Mouse (Mus musculus) liver, adult 2 months (tissue): Measurements from ENCODE around the gene Ndufs8. TPM values are rescaled to one million over a fixed set of nuclear protein-coding genes. Genes with fewer than 3 reads are reported as not detected.

Experiments
- DNase-seq: peaks from one replicate; pipeline ENCODE4 v3.0.0-alpha.2; 2011; ENCODE audit warnings: low read depth, low spot score; ENCODE audit errors: extremely low read depth
- H3K27ac ChIP-seq: fragments of 200-500 bp; replicated peaks from 2 replicates; pipeline ENCODE4 v1.5.1; 2012; ENCODE audit warnings: low read depth, mild to moderate bottlenecking, control low read depth, inconsistent platforms, low read length; ENCODE audit not compliant: insufficient read depth
- H3K27me3 ChIP-seq: fragments of 200-500 bp; 2 replicates; pipeline ENCODE4 v1.6.1; 2012; ENCODE audit warnings: mild to moderate bottlenecking, moderate library complexity, low read length, inconsistent platforms; ENCODE audit not compliant: control insufficient read depth, insufficient read depth
- H3K36me3 ChIP-seq: fragments of 200-500 bp; 2 replicates; pipeline ENCODE4 v1.6.1; 2012; ENCODE audit warnings: low read length, inconsistent platforms; ENCODE audit not compliant: control insufficient read depth, insufficient read depth
- H3K4me1 ChIP-seq: fragments of 200-500 bp; 2 replicates; pipeline ENCODE4 v1.6.1; 2011; ENCODE audit warnings: low read length; ENCODE audit not compliant: control insufficient read depth, insufficient read depth
- H3K4me3 ChIP-seq: fragments of 200-500 bp; 2 replicates; pipeline ENCODE4 v1.5.1; 2011; ENCODE audit warnings: low read depth, mild to moderate bottlenecking, control low read depth, low read length, moderate library complexity; ENCODE audit not compliant: insufficient read depth
- H3K79me2 ChIP-seq: fragments of 200-500 bp; 2 replicates; pipeline ENCODE4 v1.6.1; 2012; ENCODE audit warnings: inconsistent platforms, mild to moderate bottlenecking, low read length, moderate library complexity; ENCODE audit not compliant: control insufficient read depth, insufficient read depth
- H3K9ac ChIP-seq: fragments of 200-500 bp; 2 replicates; pipeline ENCODE4 v1.6.1; 2012; ENCODE audit warnings: low read depth, mild to moderate bottlenecking, control low read depth, inconsistent platforms, low read length
- CTCF ChIP-seq: fragments of 200-500 bp; IDR thresholded peaks from 2 replicates; pipeline ENCODE4 v1.5.1; 2011; ENCODE audit warnings: low read depth, low read length, control low read depth
- POLR2A ChIP-seq: fragments of 200-500 bp; IDR thresholded peaks from 2 replicates; pipeline ENCODE4 v1.6.1; 2011; ENCODE audit warnings: low read length, control low read depth; ENCODE audit not compliant: insufficient read depth; ENCODE audit errors: extremely low read depth
- WGBS: fragments of 180-500 bp; shearing (Covaris S2); methylation state at CpG from one replicate; pipeline ENCODE4 v1.1.7; 2018; 5-methylcytosine and 5-hydroxymethylcytosine counted together
- polyA plus RNA-seq: library from polyadenylated mRNA; depleted of rRNA; stranded (reverse); fragments of >200 nt; gene quantifications from 2 replicates; pipeline ENCODE4 v1.2.3, GENCODE M21; 2012
- total RNA-seq: library from RNA; depleted of rRNA; stranded (reverse); fragments of >200 nt; gene quantifications from 2 replicates; pipeline ENCODE4 v1.2.3, GENCODE M21; 2014

Gene Ndufs8
- total and polyA plus RNA-seq, 2 experiments, result 213 to 266 TPM

DNA sequence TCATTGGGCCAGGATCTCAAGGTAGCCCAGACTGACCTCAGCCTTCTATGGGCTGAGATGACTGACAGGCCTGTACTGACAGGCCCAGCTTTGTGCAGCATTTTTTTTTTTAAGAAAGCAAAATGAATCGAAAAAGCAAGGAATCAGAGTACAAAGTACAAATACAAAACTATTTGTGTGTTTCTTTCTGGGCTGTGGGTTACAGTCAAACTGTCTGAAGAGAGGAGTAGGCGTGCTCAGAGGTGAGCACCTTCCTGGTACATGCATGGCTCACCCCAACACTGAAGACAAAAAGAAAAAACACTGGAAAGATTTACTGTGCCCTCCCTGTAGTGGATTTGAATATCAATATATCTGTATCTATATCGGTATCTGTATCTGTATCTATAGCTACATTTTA is 35.2 kb upstream of the Ndufs8 start:
- peaks cover 3% of the 10 kb centered on the region; the same call in 1 of the 2 replicates for H3K36me3 ChIP-seq
- no peak for DNase-seq

DNA sequence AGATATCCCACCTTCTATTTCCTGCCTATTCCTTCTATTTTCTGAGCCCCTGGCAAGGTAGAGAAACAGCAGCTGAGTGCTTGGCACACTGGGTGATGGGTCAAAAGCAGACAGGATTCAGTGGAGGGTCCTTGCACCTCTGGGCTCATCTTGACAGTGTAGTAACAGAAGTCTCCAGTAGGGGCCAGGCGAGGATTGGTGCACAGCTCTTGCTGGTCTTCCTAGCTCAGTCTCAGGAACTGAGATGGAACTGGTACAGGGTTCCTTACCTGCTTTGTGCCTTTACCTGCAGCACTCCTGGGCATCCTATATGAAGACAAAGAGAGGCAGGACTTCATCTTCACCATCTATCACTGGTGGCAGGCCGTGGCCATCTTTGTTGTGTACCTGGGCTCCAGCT is 34.1 kb upstream of the Ndufs8 start:
- no peak for TF ChIP-seq POLR2A
- peak; percentile 82 for TF ChIP-seq CTCF
- Histone ChIP-seq H3K4me1 (peaks cover 12% of the 10 kb centered on the region), H3K36me3 (peaks cover 3% of the 10 kb centered on the region; the same call in 1 of the 2 replicates), H3K4me3 (no peak overlapping the region), H3K9ac (no peak overlapping the region), H3K27me3 (no peaks in the 10 kb centered on the region), H3K27ac (0 out of 2 replicates have a peak overlapping the region, but pooled peaks have one; percentile 10), H3K79me2 (no peaks in the 10 kb centered on the region)
- peak; percentile 46 for DNase-seq
- WGBS, result 61% methylated on average over 2 of the region's 2 CpGs

More for the DNA sequence above, 35.2 kb upstream of the Ndufs8 start:
- Histone ChIP-seq H3K79me2 (no peaks in the 10 kb centered on the region), H3K9ac (no peak overlapping the region), H3K4me1 (peaks cover 12% of the 10 kb centered on the region), H3K27me3 (no peaks in the 10 kb centered on the region), H3K4me3 (no peak overlapping the region), H3K27ac (no peak overlapping the region)
- 81% methylated on average over 3 of the region's 3 CpGs for WGBS
- TF ChIP-seq CTCF, result no peak
- no peak for TF ChIP-seq POLR2A

DNA sequence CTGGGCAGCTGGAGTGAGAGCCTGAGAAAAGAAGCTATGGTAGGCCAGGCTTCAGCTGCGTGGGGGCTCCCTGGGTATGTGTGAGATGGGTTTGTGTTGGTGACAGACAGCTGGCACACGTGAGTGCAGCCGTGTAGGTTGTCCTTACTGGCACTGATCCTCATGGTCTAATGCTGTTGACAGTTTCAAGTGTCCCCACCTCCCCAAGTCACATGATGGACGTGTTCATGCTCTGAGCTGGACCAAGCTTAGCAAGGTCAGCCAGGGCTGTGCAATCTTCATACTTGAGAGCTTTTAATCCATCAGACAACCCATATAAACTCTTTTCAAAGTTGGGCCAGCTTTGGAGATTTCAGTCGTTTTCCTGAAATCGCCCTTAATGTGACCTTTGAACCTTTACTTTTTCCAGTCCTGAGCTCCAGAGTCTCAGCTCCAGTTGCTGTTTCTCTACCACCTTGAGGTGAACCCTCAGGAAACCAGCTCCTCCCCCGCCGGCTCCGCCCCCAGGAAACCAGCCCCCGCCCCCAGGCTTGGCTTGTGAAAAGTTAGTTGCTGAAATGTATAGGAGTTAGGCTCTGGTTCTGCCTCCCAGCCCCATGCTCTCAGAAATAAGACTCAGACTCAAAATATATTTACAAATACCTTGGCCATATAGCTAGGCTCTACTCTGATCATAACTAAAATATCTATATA is 33.4 kb upstream of the Ndufs8 start:
- H3K79me2 ChIP-seq, result no peaks in the 10 kb centered on the region
- H3K27me3 ChIP-seq, result no peaks in the 10 kb centered on the region
- H3K4me1 ChIP-seq, result peaks cover 12% of the 10 kb centered on the region
- no peak overlapping the region for H3K4me3 ChIP-seq
- TF ChIP-seq CTCF, result no peak
- no peak for TF ChIP-seq POLR2A
- no peak overlapping the region for H3K9ac ChIP-seq
- peak overlapping the region; percentile 50 for H3K27ac ChIP-seq
- peak; percentile 76 for DNase-seq
- 18% methylated on average over 10 of the region's 10 CpGs for WGBS
- peaks cover 3% of the 10 kb centered on the region; the same call in 1 of the 2 replicates for H3K36me3 ChIP-seq

DNA sequence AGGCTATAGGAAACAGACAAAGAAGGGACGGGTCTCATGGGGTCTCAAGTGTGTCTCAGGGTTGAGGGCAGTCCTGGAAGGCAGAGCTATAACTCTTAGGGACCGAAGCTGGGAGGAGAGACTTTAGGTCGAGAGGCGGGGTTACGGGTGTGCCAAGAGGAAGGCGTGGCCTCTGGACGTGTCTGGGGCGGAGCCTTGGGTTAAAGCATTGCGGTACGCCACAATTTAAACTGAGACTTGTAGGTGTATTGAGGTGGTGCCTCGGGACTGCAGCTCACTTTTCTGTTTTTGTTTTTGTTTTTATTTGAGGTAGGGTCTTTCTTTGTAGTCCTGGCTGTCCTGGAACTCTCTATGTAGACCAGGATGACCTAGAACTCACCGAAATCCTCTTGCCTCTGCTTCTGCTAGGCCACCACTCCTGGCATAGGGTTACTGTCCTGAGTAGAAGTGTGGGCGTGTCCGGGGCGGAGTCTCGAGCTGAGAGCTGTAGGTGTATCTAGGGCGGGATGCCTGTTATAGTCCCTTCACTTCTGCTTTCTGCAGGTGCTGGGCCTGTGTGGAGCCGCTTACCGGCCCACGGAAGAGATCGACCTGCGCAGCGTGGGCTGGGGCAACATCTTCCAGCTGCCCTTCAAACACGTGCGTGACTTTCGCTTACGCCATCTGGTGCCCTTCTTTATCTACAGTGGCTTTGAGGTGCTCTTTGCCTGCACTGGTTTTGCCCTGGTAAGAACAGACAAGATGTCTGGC is 30.6 kb upstream of the Ndufs8 start:
- Histone ChIP-seq H3K79me2 (no peaks in the 10 kb centered on the region), H3K36me3 (peaks cover 3% of the 10 kb centered on the region; the same call in 1 of the 2 replicates), H3K4me1 (peaks cover 6% of the 10 kb centered on the region), H3K27me3 (no peaks in the 10 kb centered on the region), H3K4me3 (no peak overlapping the region), H3K9ac (no peak overlapping the region), H3K27ac (no peak overlapping the region)
- TF ChIP-seq CTCF (no peak), POLR2A (no peak)
- DNase-seq, result no peak
- 55% methylated on average over 27 of the region's 27 CpGs for WGBS

DNA sequence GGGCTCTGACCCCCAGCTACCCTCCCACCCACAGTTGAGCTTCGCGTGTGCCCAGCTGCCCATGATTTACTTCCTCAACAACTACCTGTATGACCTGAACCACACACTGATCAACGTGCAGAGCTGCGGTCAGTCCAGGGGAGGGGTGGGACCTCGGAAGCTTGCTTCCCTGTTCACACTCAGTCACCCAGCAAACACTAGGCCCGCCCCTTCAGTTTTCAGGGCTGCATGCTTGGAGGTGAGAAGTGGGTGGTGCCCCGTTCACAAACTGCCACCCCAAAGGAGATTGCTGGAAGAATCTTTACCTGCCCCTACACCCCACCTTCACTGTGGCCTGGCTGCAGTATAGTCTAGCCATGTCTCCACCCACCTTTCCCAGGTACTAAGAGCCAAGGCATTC is 29.7 kb upstream of the Ndufs8 start:
- H3K4me3 ChIP-seq, result no peak overlapping the region
- H3K27me3 ChIP-seq, result no peaks in the 10 kb centered on the region
- H3K4me1 ChIP-seq, result peaks cover 6% of the 10 kb centered on the region
- H3K79me2 ChIP-seq, result no peaks in the 10 kb centered on the region
- TF ChIP-seq CTCF (no peak), POLR2A (no peak)
- no peak overlapping the region for H3K9ac ChIP-seq
- 90% methylated on average over 7 of the region's 7 CpGs for WGBS
- 0 out of 2 replicates have a peak, but pooled peaks cover 2% of the 10 kb centered on the region for H3K36me3 ChIP-seq
- no peak for DNase-seq
- H3K27ac ChIP-seq, result no peak overlapping the region
